Mouse (Mus musculus) thymus, adult 2 months (tissue): ENCODE results near the gene Vmn1r1.

Experiments used
- CTCF ChIP-seq: fragments of 200-500 bp; IDR thresholded peaks from 2 replicates; pipeline ENCODE4 v1.5.1; 2012; ENCODE audit warnings: mild to moderate bottlenecking, control low read depth, low read length, moderate library complexity, borderline replicate concordance; ENCODE audit not compliant: control insufficient read depth, poor library complexity, insufficient read depth; ENCODE audit errors: extremely low read depth
- POLR2A ChIP-seq: fragments of 200-500 bp; IDR thresholded peaks from 2 replicates; pipeline ENCODE4 v1.6.1; 2012; ENCODE audit warnings: mild to moderate bottlenecking, low read length, control low read depth, moderate library complexity; ENCODE audit not compliant: control insufficient read depth, poor library complexity, insufficient read depth; ENCODE audit errors: extremely low read depth

- no peak for TF ChIP-seq CTCF
- no peak for TF ChIP-seq POLR2A
Measured at GRCm38 (mm10) chr1:182162951-182163350, 1.3 kb downstream of the Vmn1r1 start.
